Mouse (Mus musculus): ENCODE measurements around the gene Stn1.

GRCm38 (mm10) chr19:47518475-47519162 is 18.7 kb downstream of the Stn1 start:
- no peak for TF ChIP-seq GATA1 (IDR thresholded peaks at IDR 0.05; ENCODE audit: borderline replicate concordance, low read length)
- TF ChIP-seq FLI1 (IDR thresholded peaks at IDR 0.05; ENCODE audit: low read length) = no peak
